In the genomic region with DNA sequence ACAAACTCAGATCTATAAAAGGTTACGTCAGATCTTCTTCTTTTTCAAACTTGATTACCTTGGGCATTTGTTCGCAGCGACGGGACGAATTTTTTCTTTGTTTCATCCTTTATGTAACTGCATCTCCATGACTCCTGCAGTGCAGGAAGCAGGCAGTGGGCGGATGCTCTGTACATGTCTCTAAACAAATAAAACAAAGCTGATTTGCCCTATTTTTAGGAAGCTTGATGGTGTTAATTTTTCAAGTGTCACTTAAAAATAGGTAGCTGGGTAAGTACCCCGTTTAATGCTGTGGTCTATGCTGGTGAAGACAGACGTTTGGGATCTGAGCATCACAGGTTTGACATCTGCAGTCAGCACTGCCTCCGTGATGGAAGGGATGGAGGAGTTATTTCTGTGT, we compare ENCODE assay signal across 25 mouse cellular contexts.
DNase-seq lines count a peak whose midpoint lies in the region; ATAC-seq and TF ChIP-seq lines count a peak whose summit lies in the region.
"Had no signal": no experiment of that assay in that cellular context is flagged by ENCODE, and none has a peak within 500 bp of the region (broad histone marks: within the 10 kb centered on the region; RNA-seq: fewer than 3 reads in every experiment).

No protein-coding gene starts in this region.

- no peak overlapping the region for H3K9ac ChIP-seq in forebrain, embryonic 15.5 days (replicated peaks)
- no peak overlapping the region for H3K9ac ChIP-seq in forebrain, embryonic 11.5 days (ENCODE audit: low read length)
- H3K9ac ChIP-seq: heart, embryonic 12.5 days; heart, embryonic 15.5 days; hindbrain, embryonic 15.5 days had no signal

- WGBS in forebrain, embryonic 15.5 days: 68% methylated on average over 9 of the region's 9 CpGs
- WGBS in forebrain, embryonic 11.5 days: 83% methylated on average over 9 of the region's 9 CpGs
- 21% methylated on average over 9 of the region's 9 CpGs for WGBS in olfactory bulb, adult 2 months

- no peaks in the 10 kb centered on the region for H3K27me3 ChIP-seq in forebrain, embryonic 15.5 days
- H3K27me3 ChIP-seq in forebrain, embryonic 11.5 days (ENCODE audit: control insufficient read depth, insufficient read depth, low read length): no peaks in the 10 kb centered on the region
- H3K27me3 ChIP-seq: heart, embryonic 12.5 days; heart, embryonic 15.5 days; hindbrain, embryonic 15.5 days had no signal

- no peak overlapping the region for H3K4me3 ChIP-seq in forebrain, embryonic 15.5 days
- H3K4me3 ChIP-seq in forebrain, embryonic 11.5 days (ENCODE audit: low read depth, low read length): no peak overlapping the region
- no peak overlapping the region for H3K4me3 ChIP-seq in layer of hippocampus, adult 2 months
- H3K4me3 ChIP-seq in olfactory bulb, adult 2 months (ENCODE audit: insufficient read depth, low read depth, low read length): no peak overlapping the region
- H3K4me3 ChIP-seq: forebrain, embryonic 10.5 days; gastrocnemius, adult 2 months; heart, embryonic 12.5 days; heart, embryonic 15.5 days; hindbrain, embryonic 15.5 days had no signal

- DNase-seq in forebrain, embryonic 11.5 days (ENCODE audit: low spot score): no peak
- no peak for DNase-seq in layer of hippocampus, adult 2 months (ENCODE audit: low spot score in 2 of 2)
- no peak for DNase-seq in layer of hippocampus, adult 8-10 months (ENCODE audit: low spot score in 2 of 2)
- DNase-seq in right cerebral cortex, adult 18-20 months: peak; percentile 49
- no peak for DNase-seq in right cerebral cortex, postnatal 10 days (ENCODE audit: low spot score in 2 of 2)
- DNase-seq in adrenal gland, postnatal 10 days: no peak
- DNase-seq: adrenal gland, adult 8-10 months; adrenal gland, postnatal 36 days; cerebellum, adult 11 months; cerebellum, adult 8-10 months; cerebellum, postnatal 10 days; cerebellum, postnatal 36 days; gastrocnemius, adult 2 months; gastrocnemius, postnatal 14 days; heart, adult 18-20 months; heart, postnatal 10 days; heart, postnatal 4 days had no signal

- H3K4me1 ChIP-seq in forebrain, embryonic 15.5 days: peaks cover 30% of the 10 kb centered on the region
- H3K4me1 ChIP-seq in forebrain, embryonic 11.5 days (replicated peaks; ENCODE audit: control insufficient read depth, insufficient read depth, low read length): no peaks in the 10 kb centered on the region
- H3K4me1 ChIP-seq in olfactory bulb, adult 2 months (ENCODE audit: control insufficient read depth, insufficient read depth, low read length): peaks cover 43% of the 10 kb centered on the region

- peaks cover 4% of the 10 kb centered on the region; the same call in 1 of the 2 replicates for H3K9me3 ChIP-seq in forebrain, embryonic 15.5 days
- H3K9me3 ChIP-seq in forebrain, embryonic 11.5 days (ENCODE audit: control insufficient read depth, low read length): no peaks in the 10 kb centered on the region
- H3K9me3 ChIP-seq: heart, embryonic 15.5 days; hindbrain, embryonic 15.5 days had no signal

- no peak for TF ChIP-seq CTCF in layer of hippocampus, adult 2 months (conservative IDR thresholded peaks at IDR 0.05)
- TF ChIP-seq CTCF in olfactory bulb, adult 2 months (IDR thresholded peaks at IDR 0.05; ENCODE audit: insufficient read depth, low read depth, low read length): no peak

- H3K36me3 ChIP-seq in forebrain, embryonic 15.5 days: no peaks in the 10 kb centered on the region
- H3K36me3 ChIP-seq in forebrain, embryonic 11.5 days (ENCODE audit: control insufficient read depth, insufficient read depth, low read length): no peaks in the 10 kb centered on the region
- H3K36me3 ChIP-seq: forebrain, embryonic 10.5 days; heart, embryonic 12.5 days; heart, embryonic 15.5 days; hindbrain, embryonic 15.5 days had no signal

- no peak for TF ChIP-seq POLR2A in olfactory bulb, adult 2 months (IDR thresholded peaks at IDR 0.05; ENCODE audit: insufficient read depth, low read depth, low read length)

- no peak for ATAC-seq in forebrain, embryonic 15.5 days (replicated peaks)
- no peak for ATAC-seq in forebrain, embryonic 11.5 days (replicated peaks; ENCODE audit: low FRiP score)
- ATAC-seq: activated CD4-positive, CD25-positive, alpha-beta regulatory T cell, adult 4 months; forebrain, embryonic 14.5 days had no signal

- H3K4me2 ChIP-seq in forebrain, embryonic 15.5 days (replicated peaks): no peak overlapping the region
- H3K4me2 ChIP-seq in forebrain, embryonic 11.5 days (ENCODE audit: low read depth, low read length, severe bottlenecking): no peak overlapping the region
- H3K4me2 ChIP-seq: heart, embryonic 12.5 days; heart, embryonic 15.5 days; hindbrain, embryonic 15.5 days had no signal

- 0 out of 2 replicates have a peak overlapping the region, but pooled peaks have one; percentile 0 for H3K27ac ChIP-seq in forebrain, embryonic 15.5 days (replicated peaks)
- no peak overlapping the region for H3K27ac ChIP-seq in forebrain, embryonic 11.5 days (ENCODE audit: low read depth, low read length)
- H3K27ac ChIP-seq in layer of hippocampus, adult 2 months: peak overlapping the region; percentile 92
- H3K27ac ChIP-seq in olfactory bulb, adult 2 months (ENCODE audit: insufficient read depth, low read depth, low read length): peak overlapping the region; percentile 95
- H3K27ac ChIP-seq: forebrain, embryonic 10.5 days; gastrocnemius, adult 2 months; heart, embryonic 15.5 days; hindbrain, embryonic 15.5 days had no signal
